10 mouse cellular contexts compared by ENCODE assay signal in genomic region chr15:83500352-83500751, GRCm38 (mm10). TPM values are rescaled to one million over a fixed set of nuclear protein-coding genes. Genes with fewer than 3 reads are reported as not detected.
DNase-seq lines count a peak whose midpoint lies in the region; ATAC-seq and TF ChIP-seq lines count a peak whose summit lies in the region.
"Had no signal": no experiment of that assay in that cellular context is flagged by ENCODE, and none has a peak within 500 bp of the region (broad histone marks: within the 10 kb centered on the region; RNA-seq: fewer than 3 reads in every experiment).

No protein-coding gene starts in this region.

- H3K9ac ChIP-seq in heart, adult 2 months (ENCODE audit: low read depth, low read length) = no peak overlapping the region
- H3K9ac ChIP-seq in hindbrain, embryonic 13.5 days = no peak overlapping the region
- H3K9ac ChIP-seq in forebrain, embryonic 15.5 days (replicated peaks) = no peak overlapping the region
- H3K9ac ChIP-seq: heart, embryonic 13.5 days; midbrain, embryonic 12.5 days had no signal

- WGBS in heart, adult 2 months = 68% methylated on average over 3 of the region's 3 CpGs
- WGBS in bone marrow, adult 2 months = 58% methylated on average over 3 of the region's 3 CpGs
- 60% methylated on average over 3 of the region's 3 CpGs for WGBS in hindbrain, embryonic 13.5 days
- WGBS in forebrain, embryonic 15.5 days = 58% methylated on average over 3 of the region's 3 CpGs

- TF ChIP-seq EP300 in heart, adult 2 months (IDR thresholded peaks at IDR 0.05; ENCODE audit: insufficient read depth, low read depth, low read length) = no peak

- H3K9me3 ChIP-seq in hindbrain, embryonic 13.5 days = no peaks in the 10 kb centered on the region
- no peaks in the 10 kb centered on the region for H3K9me3 ChIP-seq in forebrain, embryonic 15.5 days
- H3K9me3 ChIP-seq: heart, embryonic 13.5 days; midbrain, embryonic 12.5 days had no signal

- no peak for ATAC-seq in hindbrain, embryonic 13.5 days (ENCODE audit: low FRiP score)
- no peak for ATAC-seq in forebrain, embryonic 15.5 days (replicated peaks)

- H3K4me1 ChIP-seq in heart, adult 2 months (ENCODE audit: control insufficient read depth, insufficient read depth, low read length) = no peaks in the 10 kb centered on the region
- no peaks in the 10 kb centered on the region for H3K4me1 ChIP-seq in bone marrow, adult 2 months (ENCODE audit: control insufficient read depth, insufficient read depth, low read length)
- H3K4me1 ChIP-seq in hindbrain, embryonic 13.5 days (replicated peaks) = no peaks in the 10 kb centered on the region
- no peaks in the 10 kb centered on the region for H3K4me1 ChIP-seq in forebrain, embryonic 15.5 days
- H3K4me1 ChIP-seq: heart, embryonic 13.5 days; midbrain, embryonic 12.5 days had no signal

- H3K36me3 ChIP-seq in heart, adult 2 months (ENCODE audit: control insufficient read depth, insufficient read depth, low read length) = no peaks in the 10 kb centered on the region
- peaks cover 96% of the 10 kb centered on the region for H3K36me3 ChIP-seq in hindbrain, embryonic 13.5 days
- H3K36me3 ChIP-seq in forebrain, embryonic 15.5 days = peaks cover 84% of the 10 kb centered on the region

- intact Hi-C loops in heart, adult 2 months (cut with DNase I) = no loop called here

- no peak overlapping the region for H3K27ac ChIP-seq in heart, adult 2 months
- H3K27ac ChIP-seq in bone marrow, adult 2 months (ENCODE audit: control insufficient read depth, insufficient read depth, low read depth, low read length, poor library complexity) = no peak overlapping the region
- no peak overlapping the region for H3K27ac ChIP-seq in hindbrain, embryonic 13.5 days
- H3K27ac ChIP-seq in forebrain, embryonic 15.5 days (replicated peaks) = no peak overlapping the region
- H3K27ac ChIP-seq: heart, embryonic 13.5 days; midbrain, embryonic 12.5 days had no signal

- DNase-seq in heart, adult 2 months = peak in 1 of 2 experiments; percentile 54
- DNase-seq in heart, adult 9 months (ENCODE audit: low spot score in 2 of 2) = no peak
- DNase-seq in A20 (ENCODE audit: low read depth, low spot score) = peak; percentile 61
- DNase-seq in lung, postnatal 36 days = peak; percentile 71
- no peak for DNase-seq in gastrocnemius, adult 18-20 months (ENCODE audit: low spot score)

- no peak overlapping the region for H3K4me3 ChIP-seq in heart, adult 2 months
- H3K4me3 ChIP-seq in bone marrow, adult 2 months (replicated peaks; ENCODE audit: control insufficient read depth, low read depth, low read length) = no peak overlapping the region
- no peak overlapping the region for H3K4me3 ChIP-seq in hindbrain, embryonic 13.5 days
- H3K4me3 ChIP-seq in forebrain, embryonic 15.5 days = no peak overlapping the region
- H3K4me3 ChIP-seq: heart, embryonic 13.5 days; midbrain, embryonic 12.5 days had no signal

- TF ChIP-seq CTCF in heart, adult 2 months (IDR thresholded peaks at IDR 0.05) = peak; percentile 87
- peak; percentile 80 for TF ChIP-seq CTCF in bone marrow, adult 2 months (IDR thresholded peaks at IDR 0.05; ENCODE audit: control insufficient read depth, insufficient read depth, low read length)

- no peak for TF ChIP-seq POLR2A in heart, adult 2 months (IDR thresholded peaks at IDR 0.05; ENCODE audit: insufficient read depth, low read depth, low read length)
- no peak for TF ChIP-seq POLR2A in bone marrow, adult 2 months (IDR thresholded peaks at IDR 0.05; ENCODE audit: borderline replicate concordance, control insufficient read depth, low read depth, low read length)

- no peaks in the 10 kb centered on the region for H3K79me2 ChIP-seq in heart, adult 2 months (replicated peaks; ENCODE audit: control insufficient read depth, insufficient read depth, low read length)

- no peak overlapping the region for H3K4me2 ChIP-seq in hindbrain, embryonic 13.5 days
- H3K4me2 ChIP-seq in forebrain, embryonic 15.5 days (replicated peaks) = no peak overlapping the region
- H3K4me2 ChIP-seq: heart, embryonic 13.5 days; midbrain, embryonic 12.5 days had no signal

- H3K27me3 ChIP-seq in heart, adult 2 months (ENCODE audit: control insufficient read depth, insufficient read depth, low read length) = no peaks in the 10 kb centered on the region
- no peaks in the 10 kb centered on the region for H3K27me3 ChIP-seq in hindbrain, embryonic 13.5 days
- H3K27me3 ChIP-seq in forebrain, embryonic 15.5 days = no peaks in the 10 kb centered on the region
- H3K27me3 ChIP-seq: heart, embryonic 13.5 days; midbrain, embryonic 12.5 days had no signal

RNA-seq across cellular contexts. Expression of gene Ttll1, which starts 10.3 kb away (rescaled TPM):
- total RNA-seq in heart, adult 2 months (2021) = 10 to 100 TPM; 52.1 to 62.9 TPM
- 37.6 and 41.3 TPM in 2 replicates for polyA plus RNA-seq in heart, adult 2 months (2012; rRNA removed)
- 2.4 and 5.1 TPM in 2 replicates for polyA plus RNA-seq in bone marrow, adult 2 months (2011; ENCODE audit: insufficient read depth, insufficient read length, low replicate concordance, missing spikeins)
- 1 to 10 TPM; 3.5 to 4.3 TPM for total RNA-seq in gastrocnemius, adult 18-20 months (2021)
- 112 and 113 TPM in 2 replicates for polyA plus RNA-seq in hindbrain, embryonic 13.5 days (2015; fragmentation: Nextera tagmentation; extraction: Ambion mirVana)
- polyA plus RNA-seq in forebrain, embryonic 15.5 days (2015; fragmentation: Nextera tagmentation; extraction: Ambion mirVana) = 101 and 103 TPM in 2 replicates

RNA-seq across cellular contexts. Expression of gene Bik, which starts 26.3 kb away (rescaled TPM):
- 10 to 100 TPM in 1 of 2 experiments, 1 to 10 TPM in 1; 8.3 to 10.9 TPM for total RNA-seq in heart, adult 2 months (2021)
- polyA plus RNA-seq in heart, adult 2 months (2012; rRNA removed) = 11.7 and 21.8 TPM in 2 replicates
- 3.3 and 4.9 TPM in 2 replicates for polyA plus RNA-seq in bone marrow, adult 2 months (2011; ENCODE audit: insufficient read depth, insufficient read length, low replicate concordance, missing spikeins)
- 1 to 10 TPM in 1 of 2 experiments, under 1 TPM in 1; 0.91 to 1.4 TPM for total RNA-seq in gastrocnemius, adult 18-20 months (2021)
- 0.63 and 1.5 TPM in 2 replicates for polyA plus RNA-seq in hindbrain, embryonic 13.5 days (2015; fragmentation: Nextera tagmentation; extraction: Ambion mirVana)
- 0.60 and 1.2 TPM in 2 replicates for polyA plus RNA-seq in forebrain, embryonic 15.5 days (2015; fragmentation: Nextera tagmentation; extraction: Ambion mirVana)

RNA-seq across cellular contexts. Expression of gene Pacsin2, which starts 35.9 kb away (rescaled TPM):
- total RNA-seq in heart, adult 2 months (2021) = 100 to 1,000 TPM; 200 to 246 TPM
- polyA plus RNA-seq in heart, adult 2 months (2012; rRNA removed) = 111 and 169 TPM in 2 replicates
- 47.6 and 48.2 TPM in 2 replicates for polyA plus RNA-seq in bone marrow, adult 2 months (2011; ENCODE audit: insufficient read depth, insufficient read length, low replicate concordance, missing spikeins)
- total RNA-seq in gastrocnemius, adult 18-20 months (2021) = 10 to 100 TPM; 49.4 to 75.6 TPM
- polyA plus RNA-seq in hindbrain, embryonic 13.5 days (2015; fragmentation: Nextera tagmentation; extraction: Ambion mirVana) = 27.8 and 29.5 TPM in 2 replicates
- polyA plus RNA-seq in forebrain, embryonic 15.5 days (2015; fragmentation: Nextera tagmentation; extraction: Ambion mirVana) = 21.5 and 25.5 TPM in 2 replicates

Comparison
In these comparisons a context has a peak if more than half of its experiments do, and no peak if none do; other contexts are left out.
1. DNase-seq: peak in A20 (single experiment) and lung, postnatal 36 days (single experiment); none in heart, adult 9 months (0 of 2) and gastrocnemius, adult 18-20 months (single experiment).